Mouse (Mus musculus) thymus, postnatal 36 days (tissue): Measurements from ENCODE around the gene Ptprc.

ENCODE experiments used
- DNase-seq, 2 experiments: peaks; one replicate each; pipeline ENCODE4 v3.0.0; 2022; ENCODE audit warnings: mixed read lengths in 2 of 2

Ptprc gene

GRCm38 (mm10) chr1:138175494-138175893 lies at the start of gene Ptprc:
Gene Ptprc, minus strand, starts transcription at chr1:138175708.
- no peak for DNase-seq

- DNase-seq: no peak
Measured at GRCm38 (mm10) chr1:138214736-138215458, 39.4 kb upstream of the Ptprc start.

GRCm38 (mm10) chr1:138210387-138211024 lies 35.0 kb upstream of the Ptprc start:
- no peak for DNase-seq

- no peak for DNase-seq
Measured at GRCm38 (mm10) chr1:138209751-138210150, 34.2 kb upstream of the Ptprc start.

- DNase-seq: no peak
Measured at GRCm38 (mm10) chr1:138206041-138206440, 30.5 kb upstream of the Ptprc start.

- peak; percentile 88 to 90 for DNase-seq
Measured at GRCm38 (mm10) chr1:138191689-138192508, 16.4 kb upstream of the Ptprc start.

GRCm38 (mm10) chr1:138188131-138188530 lies 12.6 kb upstream of the Ptprc start:
- no peak for DNase-seq

- DNase-seq: no peak
Measured at GRCm38 (mm10) chr1:138185904-138186303, 10.4 kb upstream of the Ptprc start.

- no peak for DNase-seq
Measured at GRCm38 (mm10) chr1:138180081-138180480, 4.6 kb upstream of the Ptprc start.

- no peak for DNase-seq
Measured at GRCm38 (mm10) chr1:138174705-138175492, 609 bp downstream of the Ptprc start.

GRCm38 (mm10) chr1:138174143-138174542 lies 1.4 kb downstream of the Ptprc start:
- peak in 1 of 2 experiments; percentile 38 for DNase-seq

- no peak for DNase-seq
Measured at GRCm38 (mm10) chr1:138173669-138174068, 1.8 kb downstream of the Ptprc start.

GRCm38 (mm10) chr1:138172547-138172946 lies 3.0 kb downstream of the Ptprc start:
- DNase-seq: no peak

- DNase-seq: no peak
Measured at GRCm38 (mm10) chr1:138172096-138172495, 3.4 kb downstream of the Ptprc start.

- no peak for DNase-seq
Measured at GRCm38 (mm10) chr1:138166233-138166771, 9.2 kb downstream of the Ptprc start.

- DNase-seq: no peak
Measured at GRCm38 (mm10) chr1:138162638-138163037, 12.9 kb downstream of the Ptprc start.

GRCm38 (mm10) chr1:138158921-138159320 lies 16.6 kb downstream of the Ptprc start:
- DNase-seq: no peak

GRCm38 (mm10) chr1:138158236-138158635 lies 17.3 kb downstream of the Ptprc start:
- no peak for DNase-seq

GRCm38 (mm10) chr1:138157709-138158108 lies 17.8 kb downstream of the Ptprc start:
- no peak for DNase-seq

GRCm38 (mm10) chr1:138157008-138157407 lies 18.5 kb downstream of the Ptprc start:
- DNase-seq: peak; percentile 55 to 70

- peak; percentile 51 to 75 for DNase-seq
Measured at GRCm38 (mm10) chr1:138154185-138154785, 21.2 kb downstream of the Ptprc start.

- DNase-seq: no peak
Measured at GRCm38 (mm10) chr1:138153126-138153525, 22.4 kb downstream of the Ptprc start.
